Mouse (Mus musculus) c-Kit-positive CD71-negative TER-119-negative erythroid progenitor cells, embryonic 14.5 days (primary cell): ENCODE results near the gene Olfr183.
"Not testable (repeated sequence)": the region's sequence is repeated elsewhere in the genome, so short reads cannot be mapped to it uniquely, and the experiment has no call there.

Source experiments
- DNase-seq: peaks from one replicate; pipeline ENCODE4 v3.0.0-alpha.2; 2013; ENCODE audit warnings: low read depth

Gene Olfr183

GRCm38 (mm10) chr16:58995057-58995456 is at the start of gene Olfr183:
TSS of gene Olfr183 (plus strand) at chr16:58995357.
- DNase-seq: no peak

GRCm38 (mm10) chr16:59007146-59007545 is 12.0 kb downstream of the Olfr183 start:
- DNase-seq: no peak

DNA sequence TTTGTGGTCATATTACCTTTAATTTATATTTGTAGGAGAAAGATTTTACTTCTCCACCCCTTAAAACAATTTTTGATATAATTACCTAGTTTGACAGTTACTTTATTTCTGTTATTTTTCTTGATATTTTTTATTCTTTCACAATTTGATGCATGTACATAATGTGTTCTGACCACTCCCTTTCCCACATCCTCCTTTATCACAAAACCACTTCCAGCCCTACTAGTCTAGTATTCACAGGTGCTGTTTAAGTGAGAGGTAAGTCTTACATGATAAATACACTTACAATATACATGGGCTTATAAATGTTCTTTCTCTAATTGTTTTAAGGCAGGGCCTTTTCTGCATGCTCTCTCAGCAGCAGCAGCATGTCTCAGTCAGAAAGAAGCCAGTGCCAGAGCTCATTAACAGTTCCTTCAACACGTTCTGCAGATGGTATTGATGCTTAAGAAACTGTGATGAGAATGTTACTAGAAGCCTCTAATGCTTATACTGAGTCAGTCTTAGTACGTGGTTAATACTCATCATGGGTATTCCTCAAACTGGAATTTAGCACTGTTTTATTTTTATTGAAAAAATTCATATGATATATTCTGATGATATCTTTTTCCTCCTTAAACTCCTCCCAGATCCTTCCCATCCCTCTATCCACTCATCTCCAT is 18.3 kb downstream of the Olfr183 start:
- no peak for DNase-seq

DNA sequence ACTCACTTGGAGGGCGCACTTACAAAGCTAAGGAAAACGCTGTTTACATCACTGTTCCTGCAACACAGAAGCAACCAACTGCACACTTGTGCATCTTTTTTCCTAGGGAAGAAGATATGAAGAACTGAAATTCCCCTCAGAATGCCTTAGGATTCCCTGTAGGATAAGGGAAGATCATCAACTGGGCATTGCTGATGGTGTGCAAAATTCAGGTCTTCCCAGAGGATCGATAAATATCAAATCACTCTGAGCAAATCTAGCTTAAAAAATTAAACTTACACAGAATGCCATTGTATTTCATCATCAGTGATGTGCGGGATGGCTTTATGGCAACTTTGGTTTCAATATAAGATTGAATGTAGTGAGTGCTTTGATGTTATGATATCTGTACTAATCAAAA is 35.0 kb downstream of the Olfr183 start, which contains the start of gene Olfr186:
Gene Olfr186, minus strand, starts transcription at position 101 of the 400 bp plus-strand sequence.
- DNase-seq: no peak

DNA sequence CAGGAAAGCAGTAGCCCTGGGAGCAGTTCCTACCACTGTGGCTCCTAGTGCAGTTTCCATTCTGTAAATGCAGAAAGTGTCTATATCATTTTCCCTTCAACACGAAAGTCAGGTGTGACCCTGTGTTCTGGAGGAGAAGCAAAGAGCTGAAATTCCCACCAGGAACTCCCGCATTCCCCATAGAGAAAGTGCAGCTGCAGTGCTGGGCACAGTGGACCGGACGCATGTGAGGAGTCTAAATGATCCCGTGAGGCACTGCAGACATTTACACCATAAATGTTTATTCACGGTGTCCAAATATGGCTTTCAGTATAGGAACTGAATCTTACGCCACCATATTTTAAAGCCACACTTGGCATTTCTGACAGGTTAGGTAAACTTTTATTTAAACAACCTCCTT is 44.6 kb downstream of the Olfr183 start, which contains the start of gene Olfr187:
Gene Olfr187, minus strand, starts transcription at position 58 of the 400 bp plus-strand sequence.
- no peak for DNase-seq

GRCm38 (mm10) chr16:59045835-59046234 is 50.7 kb downstream of the Olfr183 start:
- no peak for DNase-seq

- no peak for DNase-seq
These were observed 52.4 kb downstream of the Olfr183 start for GRCm38 (mm10) chr16:59047579-59047978.

GRCm38 (mm10) chr16:59048860-59049259 is 53.7 kb downstream of the Olfr183 start:
- DNase-seq: no peak

DNA sequence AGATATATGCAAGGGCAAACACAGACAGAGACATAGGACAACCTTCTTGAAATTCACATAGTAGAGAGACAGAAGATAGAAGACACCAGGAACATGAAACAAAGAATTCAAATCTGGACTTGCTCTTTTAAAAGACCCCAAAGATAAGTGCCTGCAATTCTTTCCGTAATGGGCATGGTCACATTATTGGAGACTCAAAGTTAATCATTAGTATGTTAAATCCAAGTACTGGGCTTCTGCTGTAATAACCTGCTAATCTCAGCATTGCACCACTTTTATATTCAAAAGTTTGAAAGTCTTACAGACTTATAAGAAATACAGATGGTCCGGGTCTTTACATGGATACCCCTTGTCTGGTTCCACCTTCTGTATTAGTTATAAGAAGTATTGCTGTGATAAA is 54.1 kb downstream of the Olfr183 start:
- DNase-seq: not testable (repeated sequence)
